Mouse (Mus musculus): Measurements from ENCODE around the gene Fut7.
"Not testable (repeated sequence)": the region's sequence is repeated elsewhere in the genome, so short reads cannot be mapped to it uniquely, and the experiment has no call there.

Fut7 gene

GRCm38 (mm10) chr2:25422587-25423410, at the start of gene Fut7:
Gene Fut7, plus strand, starts transcription at chr2:25423267.
- peak in 1 of 2 experiments; percentile 28 for DNase-seq (ENCODE audit: inconsistent age in 2 of 2, low spot score in 1 of 2)

DNA sequence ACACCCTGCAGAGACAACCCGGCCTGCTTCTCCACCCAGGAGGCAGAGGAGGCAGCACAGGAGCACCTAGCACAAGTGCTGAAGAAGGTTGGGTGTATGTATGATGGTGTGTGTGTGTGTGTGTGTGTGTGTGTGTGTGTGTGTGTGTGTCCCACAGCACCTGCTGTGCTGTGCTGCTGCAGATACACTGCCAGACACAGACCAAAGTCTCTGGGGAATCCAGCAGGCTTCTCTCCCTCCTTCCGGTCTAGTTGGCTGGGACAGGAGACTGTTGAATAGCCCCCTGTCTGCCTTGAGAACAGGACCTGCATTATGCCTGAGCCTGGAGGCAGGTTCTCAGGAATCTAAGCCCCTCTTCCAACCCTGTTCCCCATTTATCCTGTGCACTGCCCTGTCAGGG, 49.6 kb upstream of the Fut7 start:
- DNase-seq (ENCODE audit: inconsistent age in 2 of 2, low spot score in 1 of 2), result no peak

DNA sequence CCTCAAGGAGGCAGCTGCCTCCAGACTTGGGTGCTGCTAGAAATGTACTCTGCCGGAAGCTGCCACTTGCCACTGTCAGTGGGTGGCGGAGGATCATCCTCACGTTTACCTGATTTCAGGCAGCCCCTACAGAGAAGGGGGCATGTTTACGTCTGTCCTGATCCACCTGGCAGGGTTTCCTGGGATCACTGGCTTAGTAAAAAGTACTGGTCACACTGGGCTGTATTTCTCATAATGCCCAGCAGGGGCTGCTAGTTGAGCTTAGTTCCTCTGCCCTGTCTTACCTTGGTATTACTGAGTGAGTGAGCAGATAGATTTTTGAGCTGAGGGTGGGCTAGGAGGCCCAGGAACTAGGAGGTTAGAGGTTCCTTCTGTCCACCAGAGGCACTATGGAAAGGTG, 46.5 kb upstream of the Fut7 start:
- peak; percentile 34 to 74 for DNase-seq (ENCODE audit: inconsistent age in 2 of 2, low spot score in 1 of 2)

DNA sequence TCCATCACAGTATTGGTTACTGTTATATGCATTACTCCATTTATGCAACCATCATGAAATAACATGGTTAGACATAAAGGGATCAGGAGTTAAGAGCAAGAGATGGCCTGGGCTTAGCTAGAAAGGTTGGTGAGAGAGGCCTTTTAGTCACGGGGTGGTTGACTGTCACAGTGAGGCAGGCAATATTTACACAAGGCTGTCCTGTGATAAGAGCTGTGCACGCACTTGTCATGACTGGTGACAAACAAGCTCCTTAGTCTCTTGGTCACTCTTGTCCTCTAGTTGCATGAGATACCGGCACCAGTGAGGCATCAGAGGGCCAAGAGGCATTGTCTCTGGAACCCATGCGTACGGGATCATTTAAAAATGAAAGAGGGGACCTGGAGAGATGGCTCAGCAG, 38.6 kb upstream of the Fut7 start:
- DNase-seq (ENCODE audit: inconsistent age in 2 of 2, low spot score in 1 of 2), result no peak

GRCm38 (mm10) chr2:25391266-25391665, 31.8 kb upstream of the Fut7 start:
- DNase-seq (ENCODE audit: inconsistent age in 2 of 2, low spot score in 1 of 2), result no peak

DNA sequence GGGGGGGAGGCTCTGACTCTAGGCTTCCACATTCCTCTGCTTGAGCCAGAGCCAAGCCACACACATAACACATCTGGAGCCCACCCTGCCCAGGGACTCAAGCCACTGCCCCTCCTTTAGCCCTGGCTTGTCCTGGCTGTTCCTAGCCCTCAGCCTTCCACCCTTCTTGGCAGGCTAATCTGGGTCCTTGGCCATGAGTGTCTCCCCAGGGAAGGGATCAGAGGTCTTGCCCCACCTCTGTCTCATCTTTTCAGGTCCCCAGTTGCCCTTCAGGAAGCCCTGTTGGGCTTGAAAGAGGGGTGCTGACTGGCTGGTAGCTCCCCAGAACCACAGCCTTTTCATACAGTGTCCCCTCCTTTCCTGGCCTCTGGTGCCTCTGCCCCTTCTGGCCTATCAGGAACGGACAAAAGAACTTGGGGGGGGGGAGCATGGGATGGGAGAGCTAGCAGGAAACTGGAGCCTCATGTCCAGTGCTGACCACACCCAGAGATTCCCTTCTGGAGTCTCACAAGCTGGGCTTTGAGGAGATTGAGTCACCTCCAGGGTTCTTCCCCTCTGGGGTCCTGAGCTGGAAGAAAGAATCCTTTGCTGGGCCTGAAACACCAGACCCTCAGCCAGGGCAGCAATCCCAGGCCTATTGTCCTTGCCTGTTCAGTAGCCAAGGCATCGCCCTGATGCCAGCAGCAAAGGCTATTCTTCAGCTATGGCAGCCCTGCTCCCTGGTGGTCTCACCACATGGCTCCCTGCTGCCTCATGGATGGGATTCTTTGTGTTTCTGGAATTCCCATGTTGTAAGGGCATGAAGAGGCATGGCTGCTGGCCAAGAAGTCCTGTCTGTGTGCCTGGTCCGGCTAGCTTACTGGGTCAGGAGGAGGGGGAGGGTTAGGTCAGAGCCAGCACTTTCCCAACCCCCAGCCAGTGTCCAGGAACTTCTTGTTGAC, 28.5 kb upstream of the Fut7 start:
- DNase-seq (ENCODE audit: inconsistent age in 2 of 2, low spot score in 1 of 2), result no peak

- peak; percentile 33 to 75 for DNase-seq (ENCODE audit: inconsistent age in 2 of 2, low spot score in 1 of 2)
These were observed 27.1 kb upstream of the Fut7 start, which contains the start of gene Entpd2 for GRCm38 (mm10) chr2:25395721-25396596. Gene Entpd2, plus strand, starts transcription at chr2:25395874.

GRCm38 (mm10) chr2:25396597-25396983, 26.5 kb upstream of the Fut7 start:
- no peak for DNase-seq (ENCODE audit: inconsistent age in 2 of 2, low spot score in 1 of 2)

- no peak for DNase-seq (ENCODE audit: inconsistent age in 2 of 2, low spot score in 1 of 2)
These were observed 26.1 kb upstream of the Fut7 start for GRCm38 (mm10) chr2:25397010-25397409.

- no peak for DNase-seq (ENCODE audit: inconsistent age in 2 of 2, low spot score in 1 of 2)
These were observed 25.0 kb upstream of the Fut7 start for GRCm38 (mm10) chr2:25398065-25398464.

DNA sequence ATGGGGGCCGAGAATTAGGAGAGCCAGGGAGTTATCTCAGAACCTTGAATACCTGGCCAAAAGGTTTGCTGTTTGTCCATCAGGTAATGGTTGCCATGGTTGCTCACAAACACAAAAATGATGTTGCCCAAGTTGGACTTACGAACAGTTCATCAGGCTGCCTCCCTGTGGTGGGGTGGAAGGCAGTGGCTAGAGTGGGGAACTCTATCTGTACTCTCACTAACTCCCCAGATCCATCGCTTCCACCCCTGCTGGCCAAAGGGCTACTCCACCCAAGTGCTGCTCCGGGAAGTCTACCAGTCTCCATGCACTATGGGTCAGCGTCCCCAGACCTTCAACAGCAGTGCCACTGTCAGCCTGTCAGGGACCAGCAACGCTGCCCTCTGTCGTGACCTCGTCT, 24.0 kb upstream of the Fut7 start, which contains the start of gene Npdc1:
Gene Npdc1, plus strand, starts transcription at position 301 of the 400 bp plus-strand sequence.
- DNase-seq (ENCODE audit: inconsistent age in 2 of 2, low spot score in 1 of 2), result no peak

DNA sequence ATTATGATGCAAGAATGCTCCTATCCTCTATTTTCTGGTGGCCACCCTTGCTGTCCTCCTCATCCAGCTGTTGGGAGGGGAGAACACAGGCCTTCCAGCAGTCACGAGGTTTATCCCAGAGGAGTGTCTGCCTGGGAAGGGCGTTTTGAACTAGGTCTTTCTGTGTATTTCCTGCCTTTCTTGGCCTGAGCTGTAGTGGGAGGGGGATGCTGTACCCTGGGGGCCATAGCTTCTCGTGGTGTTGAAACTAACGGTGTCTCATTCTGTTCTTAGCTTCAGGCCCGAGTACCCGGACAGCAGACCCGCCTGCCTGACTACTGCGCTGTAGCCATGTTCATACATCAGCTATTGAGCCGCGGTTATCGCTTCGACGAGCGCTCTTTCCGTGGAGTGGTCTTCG, 22.8 kb upstream of the Fut7 start:
- no peak for DNase-seq (ENCODE audit: inconsistent age in 2 of 2, low spot score in 1 of 2)

GRCm38 (mm10) chr2:25400764-25401163, 22.3 kb upstream of the Fut7 start:
- peak; percentile 75 to 85 for DNase-seq (ENCODE audit: inconsistent age in 2 of 2, low spot score in 1 of 2)

GRCm38 (mm10) chr2:25402377-25402971, 20.6 kb upstream of the Fut7 start:
- DNase-seq (ENCODE audit: inconsistent age in 2 of 2, low spot score in 1 of 2), result peak; percentile 60 to 85

GRCm38 (mm10) chr2:25402972-25403601, 20.0 kb upstream of the Fut7 start:
- DNase-seq (ENCODE audit: inconsistent age in 2 of 2, low spot score in 1 of 2), result peak; percentile 85 to 93

GRCm38 (mm10) chr2:25403994-25404393, 19.1 kb upstream of the Fut7 start:
- DNase-seq (ENCODE audit: inconsistent age in 2 of 2, low spot score in 1 of 2), result no peak

DNA sequence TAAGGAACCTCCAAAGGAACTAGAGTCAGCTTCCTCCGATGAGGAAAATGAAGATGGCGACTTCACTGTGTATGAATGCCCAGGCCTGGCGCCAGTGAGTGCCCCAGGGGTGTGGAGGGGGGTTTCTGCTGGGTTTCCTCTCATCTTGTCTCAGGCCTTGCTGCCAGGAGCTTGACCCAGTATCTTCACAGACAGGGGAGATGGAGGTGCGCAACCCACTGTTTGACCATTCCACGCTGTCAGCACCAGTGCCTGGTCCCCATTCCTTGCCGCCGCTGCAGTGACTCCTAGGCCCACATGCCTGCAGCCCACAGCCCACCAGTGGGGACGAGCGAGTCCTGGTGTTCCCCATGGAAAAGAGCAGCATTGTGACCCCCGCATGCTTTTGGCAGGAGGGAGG, 14.2 kb upstream of the Fut7 start:
- no peak for DNase-seq (ENCODE audit: inconsistent age in 2 of 2, low spot score in 1 of 2)

DNA sequence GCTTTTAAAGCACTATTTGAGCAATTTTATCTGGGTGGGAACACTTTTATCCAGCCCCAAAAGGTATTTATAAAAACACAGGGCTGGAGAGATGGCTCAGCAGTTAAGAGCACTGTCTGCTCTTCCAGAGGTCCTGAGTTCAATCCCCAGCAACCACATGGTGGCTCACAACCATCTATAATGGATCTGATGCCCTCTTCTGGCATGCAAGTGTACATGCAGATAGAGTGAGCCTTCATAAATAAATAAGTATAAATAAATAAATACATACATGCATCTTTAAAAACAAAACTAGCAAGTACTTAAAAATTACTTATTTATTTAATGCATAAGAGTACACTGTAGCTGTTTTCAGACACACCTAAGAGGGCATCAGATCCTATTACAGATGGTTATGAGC, 9.6 kb upstream of the Fut7 start:
- not testable (repeated sequence) for DNase-seq (ENCODE audit: inconsistent age in 2 of 2, low spot score in 1 of 2)

DNA sequence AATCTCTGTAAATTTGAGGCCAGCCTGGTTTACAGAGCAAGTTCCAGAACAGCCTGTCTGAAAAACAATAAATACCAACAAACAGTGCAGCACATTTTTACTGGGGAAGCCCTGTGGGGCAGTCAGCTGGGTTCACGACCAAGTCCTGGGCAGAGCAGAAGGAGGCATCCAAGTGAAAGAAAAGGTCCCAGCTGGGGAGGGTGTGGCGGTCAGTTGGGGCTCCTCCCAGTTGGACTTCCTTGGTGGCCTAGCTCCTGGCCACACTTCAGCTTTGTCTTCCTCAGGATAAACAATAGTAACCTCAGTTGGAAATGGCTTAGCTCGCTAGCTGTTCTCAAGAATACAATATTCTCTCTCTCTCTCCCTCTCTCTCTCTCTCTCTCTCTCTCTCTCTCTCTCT, 5.6 kb upstream of the Fut7 start:
- DNase-seq (ENCODE audit: inconsistent age in 2 of 2, low spot score in 1 of 2), result no peak

GRCm38 (mm10) chr2:25421896-25422295, 1.2 kb upstream of the Fut7 start:
- peak; percentile 43 to 72 for DNase-seq (ENCODE audit: inconsistent age in 2 of 2, low spot score in 1 of 2)

Data from adrenal gland, adult (tissue).